Mouse (Mus musculus) forebrain, postnatal 0 days (tissue): ENCODE results near the gene Arhgef1. TPM values are rescaled to one million over a fixed set of nuclear protein-coding genes. Genes with fewer than 3 reads are reported as not detected.
A peak's percentile ranks its signal among the peaks of the same experiment; 100 is the strongest.

ENCODE experiments used
- ATAC-seq: fragments of 200-750 bp; cut with Nextera tagmentation; 2 replicates; pipeline ENCODE4 v1.8.0; 2017; ENCODE audit warnings: mild to moderate bottlenecking, moderate library complexity
- DNase-seq: peaks from one replicate; pipeline ENCODE4 v3.0.0-alpha.2; 2015
- H3K27ac ChIP-seq: fragments of 300-500 bp; sonication (generic); 2 replicates; pipeline ENCODE4 v1.5.1; 2014; ENCODE audit warnings: low read depth, mild to moderate bottlenecking, antibody characterized with exemption, low read length, moderate library complexity, mixed read lengths
- H3K27me3 ChIP-seq: fragments of 300-500 bp; sonication (generic); 2 replicates; pipeline ENCODE4 v1.6.1; 2014; ENCODE audit warnings: mild to moderate bottlenecking, low read length, mixed read lengths; ENCODE audit not compliant: insufficient read depth
- H3K36me3 ChIP-seq: fragments of 300-500 bp; sonication (generic); 2 replicates; pipeline ENCODE4 v1.6.1; 2014; ENCODE audit warnings: mild to moderate bottlenecking, moderate library complexity; ENCODE audit not compliant: insufficient read depth
- H3K4me1 ChIP-seq: fragments of 300-500 bp; sonication (generic); 2 replicates; pipeline ENCODE4 v1.6.1; 2014; ENCODE audit warnings: antibody characterized with exemption; ENCODE audit not compliant: insufficient read depth
- H3K4me2 ChIP-seq: fragments of 300-500 bp; sonication (generic); 2 replicates; pipeline ENCODE4 v1.6.1; 2014; ENCODE audit warnings: low read depth, mild to moderate bottlenecking, moderate library complexity
- H3K4me3 ChIP-seq: fragments of 300-500 bp; sonication (generic); 2 replicates; pipeline ENCODE4 v1.5.1; 2014; ENCODE audit warnings: low read depth, low read length, mixed read lengths
- H3K9ac ChIP-seq: fragments of 300-500 bp; sonication (generic); 2 replicates; pipeline ENCODE4 v1.6.1; 2014; ENCODE audit warnings: mild to moderate bottlenecking
- H3K9me3 ChIP-seq: fragments of 300-500 bp; sonication (generic); 2 replicates; pipeline ENCODE4 v1.6.1; 2016; ENCODE audit warnings: low read length
- CTCF ChIP-seq: sonication (generic); IDR thresholded peaks from 2 replicates; pipeline ENCODE4 v1.5.1; 2016; ENCODE audit warnings: antibody characterized with exemption, control low read depth, low read depth
- WGBS: fragments of 180-500 bp; shearing (Covaris S2); extraction: QIAGEN DNeasy Blood & Tissue Kit; methylation state at CpG from one replicate; pipeline ENCODE4 v1.1.7; 2014; 5-methylcytosine and 5-hydroxymethylcytosine counted together
- polyA plus RNA-seq: library from polyadenylated mRNA; unstranded; fragments of >200 nt; fragmentation: Nextera tagmentation; extraction: Ambion mirVana; gene quantifications from 2 replicates; pipeline ENCODE4 v1.2.1, GENCODE M21; 2015
- total RNA-seq: library from RNA; depleted of rRNA; stranded (reverse); fragments of >200 nt; gene quantifications from 2 replicates; pipeline ENCODE4 v1.2.3, GENCODE M21; 2014

The Arhgef1 gene
- total and polyA plus RNA-seq, 2 experiments from 2014 or later = 26.8 to 30.3 TPM

DNA sequence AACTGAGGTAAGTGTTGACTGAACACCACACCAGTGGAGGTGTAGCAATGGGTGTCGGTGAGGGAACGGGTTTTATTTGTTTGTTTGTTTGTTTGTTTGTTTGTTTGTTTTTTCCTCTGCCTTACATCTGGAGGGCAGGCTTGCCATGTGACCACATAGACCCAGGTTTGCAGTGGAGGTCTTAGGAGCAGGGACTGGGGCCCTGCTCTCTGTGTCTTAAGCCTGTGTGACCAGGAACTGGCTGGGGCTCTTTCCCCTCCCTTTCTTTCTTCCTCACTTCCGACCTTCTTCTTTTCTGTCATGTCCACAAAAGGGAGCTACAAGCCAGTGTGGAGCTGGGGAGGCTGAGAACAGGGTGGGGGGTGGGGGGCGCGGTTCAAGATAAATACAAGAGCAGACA is 4.8 kb upstream of the Arhgef1 start:
- Histone ChIP-seq H3K4me2 (no peak overlapping the region), H3K27ac (no peak overlapping the region), H3K27me3 (no peaks in the 10 kb centered on the region), H3K4me1 (no peaks in the 10 kb centered on the region), H3K9ac (no peak overlapping the region), H3K4me3 (no peak overlapping the region), H3K9me3 (no peaks in the 10 kb centered on the region), H3K36me3 (no peaks in the 10 kb centered on the region)
- WGBS = 83% methylated on average over 5 of the region's 5 CpGs
- DNase-seq = no peak
- no peak for TF ChIP-seq CTCF
- ATAC-seq = no peak

DNA sequence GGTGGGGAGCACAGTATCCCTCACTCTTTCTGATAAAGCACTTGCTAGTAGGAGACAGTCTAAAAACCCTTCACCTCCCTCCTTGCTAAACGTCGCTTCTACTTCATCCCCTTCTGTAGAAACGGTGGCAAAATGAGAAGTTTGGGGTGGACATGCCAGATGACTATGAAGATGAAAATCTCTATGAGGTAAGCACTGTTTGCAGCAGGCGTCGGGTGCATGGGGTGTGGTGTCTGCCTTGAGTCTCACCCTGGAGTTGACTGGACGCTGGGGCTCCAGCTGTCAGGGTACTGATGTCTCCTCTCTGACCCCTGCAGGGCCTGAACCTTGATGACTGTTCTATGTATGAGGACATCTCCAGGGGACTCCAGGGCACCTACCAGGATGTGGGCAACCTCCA is 1.6 kb upstream of the Arhgef1 start:
- Histone ChIP-seq H3K9ac (no peak overlapping the region), H3K36me3 (no peaks in the 10 kb centered on the region), H3K4me3 (no peak overlapping the region), H3K9me3 (no peaks in the 10 kb centered on the region), H3K27me3 (no peaks in the 10 kb centered on the region), H3K27ac (no peak overlapping the region), H3K4me1 (0 out of 2 replicates have a peak, but pooled peaks cover 12% of the 10 kb centered on the region), H3K4me2 (no peak overlapping the region)
- TF ChIP-seq CTCF = no peak
- DNase-seq (no peak), ATAC-seq (no peak)
- 79% methylated on average over 6 of the region's 6 CpGs for WGBS

DNA sequence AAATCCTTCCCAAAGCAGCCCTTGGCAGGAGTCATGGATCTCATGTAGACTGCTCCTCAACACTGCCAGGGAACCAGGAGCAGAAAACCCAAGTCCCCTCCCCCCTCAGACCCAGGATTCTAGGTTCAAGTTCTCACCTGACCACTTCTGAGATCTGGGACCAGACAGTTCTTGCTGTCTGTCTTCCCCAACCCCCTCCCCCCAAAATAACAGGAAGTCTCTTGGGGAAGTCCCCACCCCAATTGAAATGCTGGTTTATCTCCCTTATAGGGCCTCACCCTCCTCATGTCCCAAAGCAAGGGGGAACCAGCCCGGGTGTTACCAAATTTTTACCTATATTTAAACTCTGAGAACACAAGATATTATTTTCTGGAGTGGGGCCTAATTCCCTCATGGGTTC is 870 bp upstream of the Arhgef1 start:
- Histone ChIP-seq H3K9ac (no peak overlapping the region; the same call in 1 of the 2 replicates), H3K4me1 (0 out of 2 replicates have a peak, but pooled peaks cover 12% of the 10 kb centered on the region), H3K27ac (no peak overlapping the region), H3K36me3 (no peaks in the 10 kb centered on the region), H3K4me2 (no peak overlapping the region), H3K9me3 (no peaks in the 10 kb centered on the region), H3K4me3 (no peak overlapping the region), H3K27me3 (no peaks in the 10 kb centered on the region)
- TF ChIP-seq CTCF = no peak
- 81% methylated on average over 1 of the region's 1 CpGs for WGBS
- ATAC-seq (no peak), DNase-seq (no peak)

DNA sequence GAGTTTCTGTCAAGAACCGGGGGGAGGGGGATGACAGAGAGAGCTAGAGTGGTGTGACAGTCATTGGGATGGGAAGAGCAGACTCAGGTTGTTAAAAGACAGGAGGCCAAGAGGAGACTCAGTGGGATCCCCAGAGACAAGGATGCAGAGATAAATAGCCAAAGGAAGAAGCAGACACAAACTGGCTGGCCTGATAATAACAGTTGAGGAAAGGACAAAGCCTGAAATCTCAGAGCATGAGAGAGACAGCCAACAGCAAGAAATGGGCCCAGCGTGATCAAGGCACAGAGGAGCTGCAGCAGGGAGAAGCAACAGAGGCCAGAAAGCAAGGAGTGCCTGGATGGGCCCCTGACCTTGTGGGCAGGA is 465 bp upstream of the Arhgef1 start:
- H3K9ac ChIP-seq = peak overlapping the region; percentile 68
- H3K27me3 ChIP-seq = no peaks in the 10 kb centered on the region
- no peaks in the 10 kb centered on the region for H3K36me3 ChIP-seq
- ATAC-seq = no peak
- 57% methylated on average over 2 of the region's 2 CpGs for WGBS
- H3K4me2 ChIP-seq = peak overlapping the region; percentile 75; the same call in 1 of the 2 replicates
- DNase-seq = peak; percentile 14
- no peaks in the 10 kb centered on the region for H3K9me3 ChIP-seq
- H3K4me1 ChIP-seq = 0 out of 2 replicates have a peak, but pooled peaks cover 12% of the 10 kb centered on the region
- peak overlapping the region; percentile 58 for H3K27ac ChIP-seq
- no peak for TF ChIP-seq CTCF
- H3K4me3 ChIP-seq = peak overlapping the region; percentile 47; the same call in 1 of the 2 replicates

DNA sequence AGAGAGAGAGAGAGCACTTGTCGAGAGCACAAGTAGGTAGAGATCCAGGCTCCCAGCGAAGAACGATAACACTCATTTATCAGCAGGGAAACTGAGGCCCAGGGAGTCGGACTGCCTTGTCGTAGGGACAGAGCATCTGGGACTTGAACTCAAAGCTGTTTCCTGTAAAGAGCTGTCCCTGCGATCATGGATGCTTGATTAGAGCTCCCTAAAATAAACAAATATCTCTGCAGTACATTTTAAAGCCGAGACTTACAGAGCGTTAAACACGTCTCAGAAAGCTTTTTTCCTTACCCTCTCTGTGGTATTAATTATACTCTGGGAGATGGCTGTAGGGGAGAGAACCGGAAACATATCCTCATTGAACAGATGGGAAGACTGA is 723 bp downstream of the Arhgef1 start:
- 0 out of 2 replicates have a peak, but pooled peaks cover 10% of the 10 kb centered on the region for H3K36me3 ChIP-seq
- DNase-seq (no peak), ATAC-seq (no peak)
- no peaks in the 10 kb centered on the region for H3K9me3 ChIP-seq
- H3K4me1 ChIP-seq = 0 out of 2 replicates have a peak, but pooled peaks cover 12% of the 10 kb centered on the region
- H3K27me3 ChIP-seq = no peaks in the 10 kb centered on the region
- TF ChIP-seq CTCF = no peak
- WGBS = 35% methylated on average over 10 of the region's 10 CpGs
- peak overlapping the region; percentile 47 for H3K4me3 ChIP-seq
- peak overlapping the region; percentile 68; the same call in 1 of the 2 replicates for H3K9ac ChIP-seq
- H3K27ac ChIP-seq = 0 out of 2 replicates have a peak overlapping the region, but pooled peaks have one; percentile 58
- H3K4me2 ChIP-seq = peak overlapping the region; percentile 75

DNA sequence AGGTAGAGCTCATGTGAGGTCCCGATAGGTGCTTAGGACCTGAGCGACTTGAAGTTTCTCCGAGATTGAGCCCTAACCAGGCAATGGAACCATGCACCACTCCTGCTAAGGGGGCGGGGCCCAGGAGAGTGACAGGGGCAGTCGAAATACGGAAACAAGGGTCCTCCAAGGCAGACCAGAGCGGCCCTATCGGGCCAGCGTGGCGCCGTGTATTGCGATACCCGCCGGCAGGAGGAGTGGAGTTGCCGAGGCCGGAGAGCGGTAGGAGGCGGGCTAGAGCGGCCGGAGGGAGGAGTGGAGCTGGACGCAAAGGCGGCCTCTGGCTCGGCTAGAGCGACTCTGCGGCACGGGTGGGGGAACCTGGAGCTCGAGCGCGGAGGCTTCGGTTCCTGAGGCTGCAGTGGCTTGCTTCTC is 1.4 kb downstream of the Arhgef1 start:
- 2% methylated on average over 30 of the region's 30 CpGs for WGBS
- Histone ChIP-seq H3K27me3 (no peaks in the 10 kb centered on the region), H3K36me3 (0 out of 2 replicates have a peak, but pooled peaks cover 17% of the 10 kb centered on the region), H3K4me3 (peak overlapping the region; percentile 47), H3K4me1 (0 out of 2 replicates have a peak, but pooled peaks cover 12% of the 10 kb centered on the region), H3K4me2 (peak overlapping the region; percentile 75), H3K27ac (peak overlapping the region; percentile 46), H3K9ac (peak overlapping the region; percentile 56), H3K9me3 (no peaks in the 10 kb centered on the region)
- peak; percentile 98 for ATAC-seq
- peak; percentile 89 for TF ChIP-seq CTCF
- peak; percentile 97 for DNase-seq

DNA sequence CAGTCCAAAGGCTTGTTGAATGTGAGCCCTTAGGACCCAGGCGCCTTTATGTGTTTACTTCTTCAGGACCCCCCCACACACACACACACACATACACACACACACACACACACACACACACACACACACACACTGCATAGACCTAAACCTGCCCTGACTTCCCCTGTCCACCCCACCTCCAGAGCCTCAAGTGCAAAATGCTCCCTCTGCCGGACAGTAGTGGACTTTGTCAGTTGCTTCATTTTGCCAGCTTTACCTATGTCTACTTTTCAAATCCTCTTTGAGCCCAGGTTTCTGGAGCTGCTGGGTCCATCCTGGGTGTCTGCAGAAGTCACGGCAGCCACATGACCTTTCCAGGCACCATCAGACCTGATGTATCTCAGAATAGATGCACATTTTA is 2.2 kb downstream of the Arhgef1 start:
- peak overlapping the region; percentile 47 for H3K4me3 ChIP-seq
- H3K4me1 ChIP-seq = 0 out of 2 replicates have a peak, but pooled peaks cover 12% of the 10 kb centered on the region
- H3K36me3 ChIP-seq = 0 out of 2 replicates have a peak, but pooled peaks cover 18% of the 10 kb centered on the region
- DNase-seq = peak; percentile 57
- H3K4me2 ChIP-seq = peak overlapping the region; percentile 75
- peak; percentile 77 for TF ChIP-seq CTCF
- WGBS = 19% methylated on average over 3 of the region's 3 CpGs
- no peaks in the 10 kb centered on the region for H3K27me3 ChIP-seq
- H3K27ac ChIP-seq = peak overlapping the region; percentile 46; the same call in 1 of the 2 replicates
- ATAC-seq = no peak
- H3K9ac ChIP-seq = peak overlapping the region; percentile 56
- no peaks in the 10 kb centered on the region for H3K9me3 ChIP-seq
